In genomic region chr5:142927341-142927930, GRCm38 (mm10) we compare ENCODE assay signal across 11 mouse cellular contexts. TPM values are rescaled to one million over a fixed set of nuclear protein-coding genes. Genes with fewer than 3 reads are reported as not detected.
DNase-seq lines count a peak whose midpoint lies in the region; ATAC-seq and TF ChIP-seq lines count a peak whose summit lies in the region.
"Had no signal": no experiment of that assay in that cellular context is flagged by ENCODE, and none has a peak within 500 bp of the region (broad histone marks: within the 10 kb centered on the region; RNA-seq: fewer than 3 reads in every experiment).

No protein-coding gene starts in this region.

- H3K27me3 ChIP-seq in liver, adult 2 months (ENCODE audit: control insufficient read depth, insufficient read depth, low read length), result no peaks in the 10 kb centered on the region
- H3K27me3 ChIP-seq in embryonic facial prominence, embryonic 10.5 days (replicated peaks; ENCODE audit: low read depth, poor library complexity, severe bottlenecking), result no peaks in the 10 kb centered on the region; the same call in 1 of the 2 replicates
- H3K27me3 ChIP-seq in liver, embryonic 16.5 days (ENCODE audit: control insufficient read depth, insufficient read depth, low read depth, low read length), result no peaks in the 10 kb centered on the region

- peak; percentile 92 for DNase-seq in heart, adult 11 months
- no peak for DNase-seq in heart, postnatal 4 days
- DNase-seq in liver, adult 2 months (ENCODE audit: extremely low read depth, low read depth, low spot score), result no peak
- DNase-seq in liver, result no peak
- DNase-seq in embryonic facial prominence, embryonic 10.5 days (ENCODE audit: low spot score), result no peak
- DNase-seq in right cerebral cortex, adult 2 months (ENCODE audit: low spot score in 2 of 2), result no peak
- DNase-seq: gastrocnemius, postnatal 10 days; kidney, adult 8-10 months had no signal

- no peaks in the 10 kb centered on the region for H3K79me2 ChIP-seq in liver, adult 2 months (ENCODE audit: control insufficient read depth, insufficient read depth, low read length)

- H3K9ac ChIP-seq in liver, adult 2 months (ENCODE audit: low read depth, low read length), result no peak overlapping the region
- peak overlapping the region; percentile 2; the same call in 1 of the 2 replicates for H3K9ac ChIP-seq in liver, embryonic 16.5 days (ENCODE audit: low read depth, low read length)

- no peak for TF ChIP-seq CTCF in liver, adult 2 months (IDR thresholded peaks at IDR 0.05; ENCODE audit: low read depth, low read length)

- no peak overlapping the region for H3K4me2 ChIP-seq in liver, embryonic 16.5 days (ENCODE audit: low read depth, low read length)

- H3K4me3 ChIP-seq in liver, adult 2 months (ENCODE audit: insufficient read depth, low read depth, low read length), result no peak overlapping the region
- no peak overlapping the region for H3K4me3 ChIP-seq in embryonic facial prominence, embryonic 10.5 days
- H3K4me3 ChIP-seq in liver, embryonic 16.5 days (ENCODE audit: low read depth, low read length), result no peak overlapping the region

- peaks cover 11% of the 10 kb centered on the region for H3K4me1 ChIP-seq in liver, adult 2 months (ENCODE audit: control insufficient read depth, insufficient read depth, low read length)
- H3K4me1 ChIP-seq in embryonic facial prominence, embryonic 10.5 days, result peaks cover 45% of the 10 kb centered on the region
- peaks cover 56% of the 10 kb centered on the region for H3K4me1 ChIP-seq in liver, embryonic 16.5 days (ENCODE audit: control insufficient read depth, low read depth, low read length)

- peak overlapping the region; percentile 30; the same call in 1 of the 2 replicates for H3K27ac ChIP-seq in liver, adult 2 months (replicated peaks; ENCODE audit: insufficient read depth, low read depth, low read length)
- H3K27ac ChIP-seq in embryonic facial prominence, embryonic 10.5 days (replicated peaks), result peak overlapping the region; percentile 83
- H3K27ac ChIP-seq in liver, embryonic 16.5 days (ENCODE audit: low read length), result peak overlapping the region; percentile 68

- ATAC-seq in liver, embryonic 16.5 days (ENCODE audit: low read depth), result no peak
- ATAC-seq in frontal cortex, adult (ENCODE audit: low TSS enrichment), result no peak
- ATAC-seq: midbrain, embryonic 16.5 days had no signal

- TF ChIP-seq POLR2A in liver, adult 2 months (IDR thresholded peaks at IDR 0.05; ENCODE audit: extremely low read depth, insufficient read depth, low read length), result no peak

- no peaks in the 10 kb centered on the region for H3K36me3 ChIP-seq in liver, adult 2 months (ENCODE audit: control insufficient read depth, insufficient read depth, low read length)
- H3K36me3 ChIP-seq in embryonic facial prominence, embryonic 10.5 days (replicated peaks), result no peaks in the 10 kb centered on the region
- no peaks in the 10 kb centered on the region for H3K36me3 ChIP-seq in liver, embryonic 16.5 days (ENCODE audit: control insufficient read depth, insufficient read depth)

- no peaks in the 10 kb centered on the region for H3K9me3 ChIP-seq in embryonic facial prominence, embryonic 10.5 days
- no peaks in the 10 kb centered on the region for H3K9me3 ChIP-seq in liver, embryonic 16.5 days (replicated peaks; ENCODE audit: control insufficient read depth, low read length)

- WGBS in liver, adult 2 months, result 95% methylated on average over 12 of the region's 12 CpGs
- 92% methylated on average over 12 of the region's 12 CpGs for WGBS in embryonic facial prominence, embryonic 10.5 days
- 87% methylated on average over 12 of the region's 12 CpGs for WGBS in liver, embryonic 16.5 days (ENCODE audit: insufficient replicate concordance)

RNA-seq across cellular contexts. Expression of gene Actb, which starts 20.9 kb away (rescaled TPM):
- 1,000 to 10,000 TPM; 2,345 to 2,495 TPM for total RNA-seq in heart, postnatal 4 days (2021)
- total RNA-seq in liver, adult 2 months (2014; rRNA removed), result 726 and 988 TPM in 2 replicates
- 1,363 and 1,398 TPM in 2 replicates for polyA plus RNA-seq in liver, adult 2 months (2012; rRNA removed)
- 15,960 and 16,856 TPM in 2 replicates for polyA plus RNA-seq in embryonic facial prominence, embryonic 10.5 days (2016; fragmentation: Nextera tagmentation; extraction: Ambion mirVana)
- 6,197 and 6,568 TPM in 2 replicates for polyA plus RNA-seq in liver, embryonic 16.5 days (2015; fragmentation: Nextera tagmentation; extraction: Ambion mirVana)

RNA-seq across cellular contexts. Expression of gene Fbxl18, which starts 32.2 kb away (rescaled TPM):
- total RNA-seq in heart, postnatal 4 days (2021), result 1 to 10 TPM; 9.4 to 9.5 TPM
- total RNA-seq in liver, adult 2 months (2014; rRNA removed), result 1.5 and 2.4 TPM in 2 replicates
- polyA plus RNA-seq in liver, adult 2 months (2012; rRNA removed), result 9.3 and 10.6 TPM in 2 replicates
- polyA plus RNA-seq in embryonic facial prominence, embryonic 10.5 days (2016; fragmentation: Nextera tagmentation; extraction: Ambion mirVana), result 25.6 and 25.9 TPM in 2 replicates
- polyA plus RNA-seq in liver, embryonic 16.5 days (2015; fragmentation: Nextera tagmentation; extraction: Ambion mirVana), result 2.7 TPM in 2 replicates

RNA-seq across cellular contexts. Expression of gene Fscn1, which starts 32.7 kb away (rescaled TPM):
- 100 to 1,000 TPM; 145 to 173 TPM for total RNA-seq in heart, postnatal 4 days (2021)
- total RNA-seq in liver, adult 2 months (2014; rRNA removed), result 2.0 and 4.2 TPM in 2 replicates
- polyA plus RNA-seq in liver, adult 2 months (2012; rRNA removed), result 3.0 and 4.4 TPM in 2 replicates
- polyA plus RNA-seq in embryonic facial prominence, embryonic 10.5 days (2016; fragmentation: Nextera tagmentation; extraction: Ambion mirVana), result 759 and 790 TPM in 2 replicates
- 19.6 and 20.4 TPM in 2 replicates for polyA plus RNA-seq in liver, embryonic 16.5 days (2015; fragmentation: Nextera tagmentation; extraction: Ambion mirVana)

Comparison
In these comparisons a context has a peak if more than half of its experiments do, and no peak if none do; other contexts are left out.
1. H3K27ac ChIP-seq: peak in every context shown above with its lines; median percentile 83 in embryonic facial prominence, embryonic 10.5 days; 68 in liver, embryonic 16.5 days; 30 in liver, adult 2 months.
2. RNA of gene Fscn1, which starts 32.7 kb away (polyA plus RNA-seq): 759 to 790 TPM in embryonic facial prominence, embryonic 10.5 days; 19.6 to 20.4 TPM in liver, embryonic 16.5 days and 3.0 to 4.4 TPM in liver, adult 2 months; every median in the first group is over 10 times any median in the second.